Mouse (Mus musculus) retina, adult 2 months (tissue): ENCODE measurements at regions not wholly inside any gene's neighbourhood (a gene's known extent, or its start where the extent isn't known, plus 50 kb on each side); places are given as distances from the start of the nearest gene placed in this dataset.

Source experiments
- DNase-seq: peaks from one replicate; pipeline ENCODE4 v3.0.0-alpha.2; 2012; ENCODE audit warnings: low read depth, low spot score

DNA sequence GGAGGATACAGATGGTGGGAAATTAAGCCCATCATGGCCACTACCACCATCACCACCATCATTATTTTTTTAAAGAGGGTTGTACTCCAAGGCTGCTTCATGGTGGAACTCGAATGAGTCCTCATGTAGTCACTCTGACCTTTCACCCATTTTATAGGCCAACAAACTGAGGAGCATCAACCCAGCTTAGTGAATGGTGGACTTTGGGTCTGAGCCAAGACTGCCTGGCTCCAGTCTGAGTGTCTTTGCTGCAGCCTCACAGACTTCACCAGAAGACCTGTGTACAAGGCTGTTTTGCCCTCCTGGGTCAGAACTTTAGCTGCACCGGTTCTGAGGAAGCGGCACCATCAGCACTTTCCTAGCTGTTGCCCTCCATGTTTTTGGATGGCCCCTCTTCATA lies 184.4 kb downstream of the Emx2 start:
- no peak for DNase-seq

DNA sequence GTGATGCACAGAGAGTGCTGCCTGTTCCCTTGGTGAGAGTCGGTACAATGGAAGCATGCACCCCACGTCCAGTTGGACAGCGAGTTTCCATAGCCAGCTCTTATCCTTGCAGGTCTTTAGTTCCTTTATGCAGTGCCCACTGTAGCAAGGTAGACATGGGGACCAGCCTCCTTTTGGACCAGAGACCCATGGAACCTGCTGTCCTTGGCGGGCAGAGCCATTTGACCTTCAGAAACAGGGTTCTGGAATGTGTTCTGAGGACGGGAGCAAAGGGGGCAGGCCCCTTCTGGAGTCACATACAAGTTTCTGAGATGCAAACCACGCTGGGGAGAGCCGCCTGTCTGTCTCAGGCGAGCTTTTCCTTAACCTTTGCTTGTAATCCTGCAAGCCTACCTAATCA lies 188.1 kb downstream of the Emx2 start:
- no peak for DNase-seq

DNA sequence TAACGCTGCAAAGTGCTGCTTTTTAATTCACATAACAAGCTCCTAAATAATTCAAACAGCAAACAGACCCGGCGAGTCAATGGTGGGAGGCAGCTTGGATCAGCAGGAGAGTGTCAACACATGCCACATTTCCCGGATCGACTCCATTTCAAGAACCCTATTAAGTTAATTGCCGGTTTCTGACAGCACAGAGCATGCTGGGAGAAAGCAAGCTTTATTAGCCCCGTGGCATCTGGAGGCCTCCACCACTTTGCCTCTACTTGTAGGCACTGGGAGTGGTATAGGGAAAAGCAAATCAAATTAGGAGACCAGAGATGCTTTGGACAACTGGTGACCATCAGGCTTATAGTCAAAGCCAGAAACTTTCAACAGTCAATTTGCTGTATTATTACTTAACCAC lies 188.5 kb downstream of the Emx2 start:
- no peak for DNase-seq

DNA sequence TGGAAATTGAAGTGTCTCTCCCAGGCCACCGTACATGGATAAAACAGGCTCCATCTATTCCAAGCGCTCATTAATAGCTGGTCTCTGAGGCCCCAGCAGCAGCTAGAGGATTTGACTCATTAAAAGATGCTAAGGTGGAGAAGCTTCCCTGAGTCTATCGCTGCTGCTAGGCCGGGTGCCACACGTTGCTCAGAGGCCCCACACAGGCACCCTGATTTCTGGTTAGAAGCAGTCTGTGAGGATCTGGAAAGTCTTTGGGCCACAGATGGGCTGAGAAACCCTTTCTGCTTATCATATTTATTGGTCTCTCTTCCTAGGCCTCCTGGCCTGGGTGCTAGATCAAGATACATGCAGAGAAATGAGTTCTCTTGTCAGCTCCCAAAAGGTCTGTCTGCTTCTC lies 191.2 kb downstream of the Emx2 start:
- no peak for DNase-seq

DNA sequence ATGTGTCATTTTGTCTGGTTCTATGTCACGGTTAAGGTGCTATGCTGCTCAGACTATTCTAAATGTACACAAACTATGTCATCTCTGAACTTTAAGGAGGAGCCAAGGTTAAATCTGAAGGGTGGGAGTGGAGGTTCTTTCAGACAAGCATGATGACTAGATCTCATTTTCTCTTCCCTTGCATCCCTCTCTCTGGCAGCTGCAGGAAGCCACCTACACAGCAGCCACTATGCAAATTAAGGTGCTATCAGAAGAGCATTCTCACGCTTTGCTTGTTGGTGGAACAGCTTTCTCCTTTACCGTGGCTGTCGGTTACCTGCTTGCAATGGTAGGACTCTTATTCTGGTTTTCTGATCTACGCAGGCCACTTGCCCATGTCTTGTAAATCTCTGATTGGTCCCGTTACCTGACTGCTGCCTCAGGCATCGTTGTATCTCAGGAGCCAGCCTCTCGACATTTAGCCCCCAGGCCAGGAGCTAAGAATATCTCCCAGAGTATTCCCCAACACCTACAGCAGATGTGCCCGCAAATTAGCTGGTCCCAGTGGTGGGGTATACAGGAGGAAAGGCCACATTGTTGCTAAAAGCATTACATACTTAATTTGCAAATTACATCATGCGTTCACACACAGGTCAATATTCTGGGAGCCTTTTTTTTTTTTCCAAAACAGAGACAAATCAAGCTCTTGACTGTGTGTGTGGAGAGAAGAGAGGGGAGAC lies 192.6 kb downstream of the Emx2 start:
- no peak for DNase-seq

DNA sequence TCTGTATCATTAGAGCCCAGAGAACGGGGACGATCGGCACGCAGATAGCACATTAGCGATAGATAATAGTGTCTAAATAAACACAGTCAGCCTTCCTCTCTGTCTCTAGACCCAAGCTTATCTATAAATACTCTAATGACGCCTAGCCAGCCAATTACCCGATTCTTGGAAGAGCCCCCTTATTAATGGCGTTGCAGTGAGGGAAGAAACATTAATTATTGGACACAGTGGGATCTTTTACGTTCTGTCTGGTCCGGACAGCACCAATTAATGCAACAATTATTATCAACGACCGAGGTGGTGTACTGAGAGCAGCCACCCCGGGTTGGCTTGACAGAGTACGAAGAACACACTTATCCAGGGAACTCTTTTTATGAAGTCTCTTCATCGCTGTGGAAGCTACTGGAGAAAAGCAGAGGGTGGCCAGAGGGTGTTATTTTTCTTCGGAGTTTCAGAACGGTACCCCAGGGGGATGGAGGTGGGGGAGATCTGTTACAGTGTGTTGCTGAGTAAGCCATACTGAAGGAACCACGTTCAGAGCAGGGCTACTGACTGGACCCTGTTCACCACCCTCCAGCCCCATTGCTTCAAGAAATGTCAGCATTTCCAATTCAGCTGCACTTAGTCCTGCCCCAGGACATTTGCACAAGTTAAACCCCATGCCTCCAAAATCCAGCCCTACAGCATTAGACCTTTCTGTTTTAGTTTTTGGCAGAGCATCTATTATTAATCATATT lies 195.6 kb downstream of the Emx2 start:
- DNase-seq = no peak

DNA sequence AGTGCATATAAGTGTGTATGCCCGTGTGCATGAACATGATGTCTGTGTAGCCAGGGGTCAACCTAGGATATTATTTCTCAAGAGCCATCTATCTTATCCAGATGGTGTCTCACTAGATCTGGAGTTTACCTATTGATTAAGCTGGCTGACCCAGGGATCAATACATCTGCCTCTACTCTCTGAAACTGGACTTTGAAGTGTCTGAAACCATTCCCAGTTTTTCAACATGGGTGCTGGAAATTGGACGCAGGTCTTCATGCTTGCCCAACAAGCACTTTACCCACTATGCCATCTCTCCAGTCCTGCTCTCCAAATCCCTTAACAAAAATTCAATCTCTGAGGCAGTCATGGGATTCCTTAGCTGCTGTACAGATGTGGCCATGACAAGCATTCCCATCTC lies 197.1 kb downstream of the Emx2 start:
- no peak for DNase-seq

DNA sequence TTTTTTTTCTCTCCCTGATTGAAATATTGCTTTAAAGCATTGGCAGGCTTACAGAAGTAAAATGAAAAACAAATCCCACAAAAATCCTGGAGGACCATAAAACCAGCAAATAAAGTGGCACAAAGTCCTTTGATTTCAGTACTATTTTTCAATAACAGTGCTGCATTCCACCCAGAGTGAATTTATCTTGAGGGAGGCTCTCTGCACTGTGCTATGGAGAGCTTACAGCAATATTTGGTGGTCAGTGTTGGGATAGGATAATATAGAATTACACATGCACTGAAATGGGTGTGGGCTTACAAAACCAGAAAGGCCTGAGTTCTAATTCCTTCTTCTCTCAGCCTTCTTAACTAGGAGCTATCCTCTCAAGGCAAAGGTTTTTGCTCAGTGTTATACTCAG lies 211.6 kb downstream of the Emx2 start:
- DNase-seq = no peak

DNA sequence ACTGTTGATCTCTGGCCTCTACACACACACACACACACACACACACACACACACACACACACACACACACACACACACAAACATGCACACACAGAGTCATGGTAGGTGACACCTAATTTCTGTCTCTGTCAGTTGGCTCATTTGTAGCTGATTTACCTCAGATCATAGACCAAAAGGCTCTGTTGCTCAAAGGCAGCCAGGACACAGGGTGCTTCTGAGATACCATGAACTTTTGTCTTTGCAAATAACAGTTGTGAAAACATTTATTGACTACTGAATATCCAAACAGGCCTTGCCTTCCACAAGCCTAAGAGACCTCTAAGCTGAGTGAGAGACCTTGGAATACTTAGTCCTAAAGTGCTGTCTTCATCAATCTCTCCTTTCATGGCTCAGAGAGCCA lies 215.4 kb downstream of the Emx2 start:
- DNase-seq = no peak

DNA sequence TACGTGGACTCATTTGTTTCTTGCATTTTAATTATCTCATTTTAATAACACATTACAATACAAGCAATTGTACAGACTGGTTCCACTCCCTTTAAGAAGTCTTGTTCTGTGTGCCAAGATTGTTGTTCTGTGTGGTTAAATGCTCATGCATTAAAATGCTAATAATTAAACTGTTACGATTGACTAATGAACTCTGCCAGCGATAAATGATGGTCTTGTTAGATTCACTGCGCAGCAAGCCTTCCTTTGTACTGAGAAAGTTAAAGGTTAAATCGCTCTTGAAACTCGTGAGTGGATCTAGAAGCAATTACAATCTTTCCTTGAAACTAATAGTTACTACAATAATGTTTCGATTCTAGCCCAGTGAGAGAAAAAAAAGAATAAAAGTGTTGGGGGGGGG lies 221.0 kb downstream of the Emx2 start:
- no peak for DNase-seq

DNA sequence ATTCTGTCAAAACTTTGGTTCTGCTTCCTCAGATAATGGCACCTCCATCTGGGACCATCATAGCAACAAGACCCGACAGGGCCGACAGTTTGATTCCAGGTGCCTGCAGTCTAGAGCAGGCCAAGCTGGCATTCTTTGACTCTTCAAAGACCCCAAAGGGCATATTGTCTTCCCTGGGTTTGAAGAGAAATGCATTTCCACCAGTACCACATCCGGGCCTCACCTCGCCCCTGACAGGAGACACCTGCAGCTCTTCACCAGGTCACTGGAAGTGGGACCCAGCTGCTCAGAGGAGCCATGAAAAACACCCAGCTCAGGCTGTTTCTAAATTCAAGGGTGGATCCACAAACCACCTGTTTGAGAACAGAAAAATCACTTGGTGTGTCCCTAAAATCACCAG lies 222.2 kb downstream of the Emx2 start:
- no peak for DNase-seq

DNA sequence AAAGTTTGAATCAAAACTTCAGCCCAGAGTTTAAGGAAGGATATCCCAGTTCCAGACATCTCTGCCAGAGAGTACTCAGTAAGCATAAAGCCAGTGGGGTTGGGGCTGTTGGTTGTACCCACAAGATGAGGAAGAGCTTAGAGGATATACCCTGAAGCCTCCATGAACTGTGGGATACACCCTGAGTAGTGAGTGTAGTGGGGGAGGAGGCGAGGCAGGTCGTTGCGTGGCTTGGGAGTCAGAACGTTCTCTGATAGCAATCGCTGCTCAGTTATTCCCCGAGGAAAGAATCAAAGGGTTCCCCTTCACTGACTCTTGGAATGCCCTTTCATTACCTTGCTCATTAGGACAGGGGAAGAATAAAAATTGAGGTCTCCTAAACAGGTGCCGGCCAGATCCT lies 226.1 kb downstream of the Emx2 start:
- DNase-seq = no peak

DNA sequence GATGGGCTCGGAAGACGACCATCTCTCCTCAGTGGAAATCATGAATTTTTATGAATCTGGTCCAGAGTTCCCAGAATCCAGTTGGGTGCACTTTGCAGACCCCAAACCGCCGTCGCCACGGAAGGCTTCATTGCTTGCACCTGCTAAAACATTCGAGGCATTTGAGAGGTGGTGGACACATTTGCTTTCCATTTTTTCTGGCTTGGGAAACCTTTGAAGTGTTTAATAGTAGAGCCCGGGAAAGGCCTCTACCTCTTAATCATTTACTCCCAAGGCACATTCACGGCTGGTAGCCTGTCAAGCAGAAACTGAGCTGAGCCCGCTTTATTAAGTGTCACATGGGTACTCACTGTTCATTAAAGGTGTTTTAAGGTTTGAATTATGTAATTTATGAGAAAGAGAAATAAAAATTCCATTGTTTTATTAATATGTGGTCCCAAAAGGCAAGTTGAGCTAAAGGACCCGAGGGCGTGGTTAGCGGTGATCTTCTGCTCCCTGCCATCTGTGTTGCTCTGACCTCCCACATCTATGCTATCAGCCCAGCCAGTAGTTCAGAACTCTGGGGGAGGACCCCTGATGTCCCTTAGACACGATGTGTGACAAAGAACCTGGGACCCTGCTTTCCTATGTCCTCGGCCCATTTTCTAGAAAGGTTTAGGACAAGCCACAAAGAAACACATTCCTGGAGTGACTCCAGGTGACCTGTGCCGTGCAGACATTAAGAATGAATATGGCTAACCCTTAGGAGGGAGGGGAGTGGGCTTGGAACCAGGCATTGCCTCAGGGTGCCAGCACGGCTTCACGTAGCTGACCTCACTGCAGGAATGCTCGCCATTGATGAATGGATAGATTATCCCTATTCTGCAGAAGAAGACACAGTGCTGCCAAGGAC lies 227.9 kb downstream of the Emx2 start:
- no peak for DNase-seq

DNA sequence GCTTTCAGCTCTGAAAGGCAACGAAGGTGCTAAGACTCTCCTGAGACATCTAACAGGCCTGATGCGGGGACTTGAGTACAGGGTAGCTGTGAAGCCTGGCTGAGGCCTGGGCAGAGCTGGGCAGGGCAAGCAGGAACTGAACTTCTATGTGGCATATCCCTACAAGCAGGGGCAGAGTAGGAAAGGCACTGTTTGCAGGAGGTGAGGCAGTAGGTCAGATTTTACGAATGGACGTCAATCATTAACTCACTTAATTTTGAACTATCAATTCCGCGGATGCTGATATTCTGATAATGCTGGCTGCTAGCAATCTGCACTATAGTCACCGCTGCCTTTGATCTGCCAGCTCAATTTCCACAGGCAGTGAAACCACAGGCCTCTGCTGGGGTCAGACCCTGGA lies 229.0 kb downstream of the Emx2 start:
- DNase-seq = no peak

DNA sequence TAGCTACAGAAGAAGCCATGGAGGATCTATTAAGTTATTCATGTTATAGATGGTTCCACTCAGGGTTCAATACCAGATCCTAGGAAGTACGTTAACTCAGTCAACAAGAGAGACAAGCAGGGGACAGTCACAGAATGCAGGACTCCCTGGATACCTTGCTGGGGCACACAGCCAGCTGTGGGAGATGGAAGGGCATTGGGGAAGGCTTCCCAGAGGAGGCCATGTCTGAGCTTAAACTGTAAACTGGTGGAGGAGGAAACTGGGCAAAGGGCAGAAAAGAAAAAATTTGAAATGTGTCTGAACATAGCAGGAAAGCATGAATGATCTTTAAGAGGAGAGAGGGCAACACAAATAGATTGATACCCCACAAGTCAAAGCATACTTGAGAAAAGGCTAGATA lies 229.5 kb downstream of the Emx2 start:
- no peak for DNase-seq

DNA sequence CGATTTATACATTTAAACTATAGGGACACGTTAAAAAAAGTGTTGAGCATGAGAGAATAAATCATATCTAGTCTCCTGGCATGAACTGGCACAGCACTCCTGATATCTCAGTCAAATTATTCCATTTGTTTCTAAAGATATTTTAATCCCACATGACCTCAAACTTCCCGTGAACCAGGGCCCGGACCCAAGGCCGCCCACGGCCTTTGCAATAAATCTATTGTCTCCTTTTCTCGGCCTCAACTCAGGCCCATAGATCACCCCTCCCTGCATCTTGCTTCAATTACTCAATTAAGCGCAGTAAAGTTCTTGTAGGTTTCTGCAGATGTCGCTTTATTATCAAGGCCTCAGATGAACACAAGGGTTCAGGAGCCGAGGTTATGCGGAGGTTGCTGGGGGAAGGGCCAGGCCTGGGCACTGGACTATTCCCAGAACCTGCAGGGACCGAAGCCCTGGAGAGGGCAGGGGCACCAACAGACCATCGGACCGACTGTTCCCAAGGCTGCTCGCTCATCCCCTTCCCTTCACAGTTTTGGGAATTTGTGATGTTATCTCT lies 233.4 kb downstream of the Emx2 start:
- no peak for DNase-seq

DNA sequence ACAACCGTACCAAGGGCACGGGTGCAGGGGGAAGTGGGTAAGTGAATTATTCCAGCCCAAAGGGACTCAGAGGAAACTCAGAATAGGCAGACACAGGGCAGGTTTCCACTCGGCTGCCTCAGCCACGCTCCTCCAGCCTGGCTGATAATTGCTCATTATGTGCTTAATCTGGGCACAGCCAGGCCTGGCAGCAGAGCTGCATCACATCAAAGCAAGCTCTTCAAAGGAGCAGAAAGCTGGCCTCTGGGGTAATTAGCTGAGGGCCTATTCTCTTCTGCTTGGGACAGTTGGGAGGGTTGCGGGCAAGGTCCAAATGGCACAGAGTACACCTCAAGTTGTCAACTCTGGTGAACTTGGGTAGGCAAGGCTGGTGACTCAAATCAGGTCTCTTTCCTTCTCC lies 239.5 kb downstream of the Emx2 start:
- no peak for DNase-seq

DNA sequence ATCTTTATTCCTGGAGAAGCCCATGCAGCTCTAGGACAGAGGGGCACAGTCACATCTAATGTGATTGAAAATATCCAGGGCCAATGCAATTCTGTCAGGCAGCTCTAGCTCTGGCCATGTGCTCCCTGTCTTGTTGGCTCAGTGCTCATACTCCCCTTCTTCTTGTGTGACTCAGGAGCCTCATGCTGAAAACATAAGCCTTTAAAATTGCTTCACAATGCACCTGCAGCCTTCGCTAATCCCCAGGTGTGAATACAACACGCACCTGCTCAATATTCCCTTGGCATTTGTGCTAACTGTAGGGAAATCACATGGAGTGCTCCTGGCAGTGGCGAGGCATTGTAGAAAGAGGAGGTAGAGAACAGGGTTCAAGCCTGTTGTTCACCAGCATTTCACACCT lies 242.0 kb downstream of the Emx2 start:
- no peak for DNase-seq

DNA sequence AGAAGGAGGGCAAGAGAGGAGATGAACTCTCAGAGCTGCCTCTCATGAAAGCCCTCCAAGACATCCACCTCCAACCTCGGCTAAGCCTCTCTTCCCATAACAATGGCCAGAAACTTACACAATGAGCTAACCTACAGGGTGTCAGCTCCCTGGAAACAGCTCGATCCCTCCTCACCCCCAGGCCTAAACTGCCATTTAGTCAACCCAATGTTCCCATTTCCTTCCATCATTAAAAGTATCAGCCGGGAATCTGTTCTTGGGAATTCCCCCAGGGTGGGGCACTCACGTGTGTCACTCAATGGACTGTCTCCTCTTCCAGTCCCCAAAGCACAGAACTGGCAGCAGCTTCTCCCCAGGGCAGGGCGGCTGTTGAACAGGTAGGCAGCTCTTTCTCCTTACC lies 236.3 kb downstream of the Rab11fip2 start:
- no peak for DNase-seq

DNA sequence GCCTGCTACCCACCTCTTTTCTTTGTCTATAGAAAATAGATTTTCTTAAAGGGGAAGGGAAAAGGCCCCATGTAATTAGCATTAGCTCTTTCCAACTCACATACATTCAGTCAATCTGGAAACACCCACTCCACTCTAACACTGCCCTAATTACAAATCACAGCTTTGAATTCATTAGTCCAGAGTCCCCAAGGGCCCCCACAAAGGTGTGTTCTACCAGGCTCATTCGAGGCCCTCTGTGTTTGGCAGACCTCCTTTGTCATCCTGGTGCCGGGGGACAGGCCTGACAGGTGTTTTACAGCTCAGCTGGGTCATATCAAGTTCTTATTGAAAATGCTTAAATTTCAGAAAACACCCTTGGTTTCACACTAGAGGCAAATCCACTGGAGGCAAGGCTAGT lies 234.3 kb downstream of the Rab11fip2 start:
- no peak for DNase-seq

DNA sequence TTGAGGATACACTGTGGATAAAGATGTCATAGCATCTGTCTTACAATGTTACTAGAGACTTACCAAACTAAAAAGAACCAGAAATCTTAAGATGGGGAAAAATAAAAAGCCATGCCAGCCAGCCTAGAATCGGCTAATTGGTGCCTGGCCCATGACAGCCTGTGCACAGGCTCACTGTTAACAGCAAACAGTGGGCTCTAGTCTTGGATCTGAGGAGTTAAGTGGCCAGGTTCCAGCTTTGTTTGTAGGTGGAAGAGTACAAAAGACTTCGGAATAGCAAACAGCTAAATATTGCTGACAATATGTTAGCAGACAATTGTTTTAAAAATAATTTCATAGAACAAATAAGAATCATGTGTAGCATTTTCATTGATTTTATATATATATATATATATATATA lies 228.4 kb downstream of the Rab11fip2 start:
- no peak for DNase-seq

DNA sequence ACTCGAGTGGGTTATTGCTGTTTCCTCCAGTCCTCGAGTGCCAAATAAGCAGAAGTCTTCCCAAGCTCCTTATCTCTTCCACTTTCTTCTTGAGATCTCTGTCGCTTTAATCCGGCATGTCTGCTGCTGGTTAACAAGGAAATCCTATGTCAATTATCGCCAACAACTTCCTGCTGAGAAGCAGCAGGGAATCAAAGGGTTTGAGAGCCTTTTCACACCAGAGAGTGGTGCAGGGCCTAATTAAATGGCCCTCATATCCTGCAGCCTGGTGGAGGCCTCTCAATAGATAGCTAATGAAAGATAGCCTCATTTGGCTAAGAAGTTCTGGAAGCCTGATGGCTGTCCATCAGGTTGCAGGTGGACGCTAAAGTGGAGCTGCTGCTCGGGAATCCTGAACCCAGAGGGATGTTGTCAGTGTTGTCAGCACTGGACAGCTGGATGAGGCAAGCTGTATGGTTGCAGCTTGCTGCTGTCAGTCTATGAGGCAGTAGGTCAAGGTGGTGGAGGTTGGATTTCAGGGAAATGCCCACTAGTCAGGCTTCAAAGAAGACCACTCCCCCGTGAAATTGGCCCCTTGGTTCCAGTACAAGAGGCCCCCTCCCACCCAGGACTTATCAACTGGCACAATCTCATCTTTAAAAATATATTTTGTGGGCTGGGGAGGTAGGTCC lies 225.5 kb downstream of the Rab11fip2 start:
- DNase-seq = no peak
